Mouse (Mus musculus) stomach, postnatal 0 days (tissue): ENCODE data around the gene Nup88.

Experiments used
- CTCF ChIP-seq: IDR thresholded peaks from 2 replicates; pipeline ENCODE4 v1.5.1; 2016; ENCODE audit warnings: antibody characterized with exemption, low read depth, mild to moderate bottlenecking, moderate library complexity
- EP300 ChIP-seq: optimal IDR thresholded peaks from 2 replicates; pipeline ENCODE3; 2016; ENCODE audit warnings: antibody characterized with exemption

DNA sequence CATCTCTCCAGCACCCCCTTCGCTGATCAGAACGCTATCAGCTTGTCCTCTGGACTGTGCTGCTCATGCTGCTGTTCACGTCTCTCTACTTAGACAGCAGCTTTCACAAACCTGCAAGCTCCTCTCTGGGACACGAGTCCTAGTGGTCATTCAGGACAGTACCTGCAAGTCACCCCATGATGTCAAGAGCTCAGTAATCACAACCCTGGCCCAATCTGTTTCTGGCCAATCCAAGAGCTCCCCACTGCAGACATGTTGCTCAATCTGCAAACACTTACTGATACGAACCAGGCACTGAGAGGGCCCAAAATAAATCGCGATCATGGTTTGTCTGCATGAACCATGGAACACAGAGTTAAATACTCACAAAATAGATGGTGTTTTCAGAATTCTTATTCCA, 43.0 kb upstream of the Nup88 start:
- TF ChIP-seq CTCF: no peak
- no peak for TF ChIP-seq EP300
